Comparison of ENCODE assay signal across 21 mouse cellular contexts in genomic region chr10:77610221-77610961, GRCm38 (mm10). TPM values are rescaled to one million over a fixed set of nuclear protein-coding genes. Genes with fewer than 3 reads are reported as not detected.
A peak's percentile ranks its signal among the peaks of the same experiment; 100 is the strongest.
DNase-seq lines count a peak whose midpoint lies in the region; ATAC-seq and TF ChIP-seq lines count a peak whose summit lies in the region.
"Had no signal": no experiment of that assay in that cellular context is flagged by ENCODE, and none has a peak within 500 bp of the region (broad histone marks: within the 10 kb centered on the region; RNA-seq: fewer than 3 reads in every experiment).

No protein-coding gene starts in this region.

- H3K27ac ChIP-seq in hindbrain, postnatal 0 days, result no peak overlapping the region
- no peak overlapping the region for H3K27ac ChIP-seq in hindbrain, embryonic 12.5 days
- peak overlapping the region; percentile 17; the same call in 1 of the 2 replicates for H3K27ac ChIP-seq in ES-E14 (ENCODE audit: insufficient read depth, low read depth, low read length, poor library complexity, severe bottlenecking)
- H3K27ac ChIP-seq in liver, embryonic 13.5 days, result peak overlapping the region; percentile 45; the same call in 1 of the 2 replicates
- H3K27ac ChIP-seq: embryonic facial prominence, embryonic 15.5 days; liver, embryonic 14.5 days; neural tube, embryonic 12.5 days; stomach, embryonic 15.5 days had no signal

- H3K4me2 ChIP-seq in hindbrain, postnatal 0 days (ENCODE audit: low read depth, low read length), result no peak overlapping the region
- no peak overlapping the region for H3K4me2 ChIP-seq in hindbrain, embryonic 12.5 days (replicated peaks)
- no peak overlapping the region for H3K4me2 ChIP-seq in liver, embryonic 13.5 days
- H3K4me2 ChIP-seq: embryonic facial prominence, embryonic 15.5 days; neural tube, embryonic 12.5 days; stomach, embryonic 15.5 days had no signal

- DNase-seq in cerebellum, adult 11-12 months, result peak; percentile 69
- DNase-seq in cerebellum, adult 9-10 months, result no peak
- DNase-seq in hindbrain, postnatal 0 days (ENCODE audit: low spot score), result peak; percentile 37
- DNase-seq in ES-E14 (ENCODE audit: low read depth, low spot score), result no peak
- DNase-seq in liver, embryonic 13.5 days, result no peak
- DNase-seq in lung, postnatal 10 days, result no peak
- DNase-seq in retina, postnatal 1 day, result no peak
- DNase-seq: heart, adult 11 months; kidney, postnatal 14 days; layer of hippocampus, adult 9-11 months; lung, postnatal 4 days had no signal

- H3K9ac ChIP-seq in hindbrain, postnatal 0 days (replicated peaks; ENCODE audit: low read length), result 0 out of 2 replicates have a peak overlapping the region, but pooled peaks have one; percentile 13
- no peak overlapping the region for H3K9ac ChIP-seq in hindbrain, embryonic 12.5 days
- no peak overlapping the region for H3K9ac ChIP-seq in ES-E14 (ENCODE audit: insufficient read depth, low read depth, low read length, poor library complexity, severe bottlenecking)
- peak overlapping the region; percentile 26; the same call in 1 of the 2 replicates for H3K9ac ChIP-seq in liver, embryonic 13.5 days
- H3K9ac ChIP-seq: embryonic facial prominence, embryonic 15.5 days; liver, embryonic 14.5 days; neural tube, embryonic 12.5 days; stomach, embryonic 15.5 days had no signal

- no peak overlapping the region for H3K4me3 ChIP-seq in hindbrain, postnatal 0 days (ENCODE audit: low read length)
- no peak overlapping the region for H3K4me3 ChIP-seq in hindbrain, embryonic 12.5 days
- H3K4me3 ChIP-seq in ES-E14 (ENCODE audit: insufficient read depth in 1 of 2, low read depth in 1 of 2, low read length in 2 of 2, poor library complexity in 1 of 2, severe bottlenecking in 1 of 2), result no peak overlapping the region
- H3K4me3 ChIP-seq in liver, embryonic 13.5 days (replicated peaks), result no peak overlapping the region
- H3K4me3 ChIP-seq: embryonic facial prominence, embryonic 15.5 days; neural tube, embryonic 12.5 days; stomach, embryonic 15.5 days had no signal

- in situ Hi-C loops in ES-E14 (cut with MboI; ENCODE audit: low sequenced_read_pairs in 2 of 2, unreplicated experiment in 2 of 2), result no loop called here

- H3K27me3 ChIP-seq in hindbrain, postnatal 0 days (ENCODE audit: insufficient read depth, low read length), result no peaks in the 10 kb centered on the region
- no peaks in the 10 kb centered on the region for H3K27me3 ChIP-seq in hindbrain, embryonic 12.5 days
- no peaks in the 10 kb centered on the region for H3K27me3 ChIP-seq in liver, embryonic 13.5 days
- H3K27me3 ChIP-seq: embryonic facial prominence, embryonic 15.5 days; neural tube, embryonic 12.5 days; stomach, embryonic 15.5 days had no signal

- ATAC-seq in hindbrain, postnatal 0 days, result no peak
- no peak for ATAC-seq in hindbrain, embryonic 12.5 days (ENCODE audit: low FRiP score)
- ATAC-seq in liver, embryonic 13.5 days (ENCODE audit: low read depth), result no peak; the same call in 1 of the 2 replicates
- ATAC-seq: intestine, postnatal 0 days had no signal

- TF ChIP-seq CTCF in hindbrain, postnatal 0 days (IDR thresholded peaks at IDR 0.05; ENCODE audit: low read depth), result no peak

- peaks cover 29% of the 10 kb centered on the region; the same call in 1 of the 2 replicates for H3K36me3 ChIP-seq in hindbrain, postnatal 0 days (ENCODE audit: insufficient read depth, low read length)
- H3K36me3 ChIP-seq in hindbrain, embryonic 12.5 days, result peaks cover 61% of the 10 kb centered on the region
- H3K36me3 ChIP-seq in ES-E14 (ENCODE audit: control insufficient read depth, insufficient read depth, low read length, poor library complexity, severe bottlenecking), result peaks cover 39% of the 10 kb centered on the region
- peaks cover 75% of the 10 kb centered on the region for H3K36me3 ChIP-seq in liver, embryonic 13.5 days

- whole genome bisulfite sequencing in hindbrain, postnatal 0 days, result 85% methylated on average over 8 of the region's 8 CpGs
- 94% methylated on average over 8 of the region's 8 CpGs for WGBS in hindbrain, embryonic 12.5 days
- 70% methylated on average over 8 of the region's 8 CpGs for WGBS in liver, embryonic 13.5 days (ENCODE audit: insufficient replicate concordance)

- H3K9me3 ChIP-seq in hindbrain, postnatal 0 days (ENCODE audit: low read length), result no peaks in the 10 kb centered on the region
- no peaks in the 10 kb centered on the region for H3K9me3 ChIP-seq in hindbrain, embryonic 12.5 days (replicated peaks)
- H3K9me3 ChIP-seq in ES-E14 (ENCODE audit: control insufficient read depth, insufficient read depth, low read depth, low read length), result no peaks in the 10 kb centered on the region
- H3K9me3 ChIP-seq in liver, embryonic 13.5 days (replicated peaks), result no peaks in the 10 kb centered on the region
- H3K9me3 ChIP-seq: embryonic facial prominence, embryonic 15.5 days; neural tube, embryonic 12.5 days; stomach, embryonic 15.5 days had no signal

- H3K4me1 ChIP-seq in hindbrain, postnatal 0 days (ENCODE audit: insufficient read depth, low read length), result peaks cover 13% of the 10 kb centered on the region; the same call in 1 of the 2 replicates
- peaks cover 16% of the 10 kb centered on the region for H3K4me1 ChIP-seq in hindbrain, embryonic 12.5 days
- peaks cover 0 to 25% of the 10 kb centered on the region in 2 experiments; a peak in 3 of 4 replicates for H3K4me1 ChIP-seq in ES-E14 (ENCODE audit: control insufficient read depth in 2 of 2, insufficient read depth in 2 of 2, low read length in 2 of 2, poor library complexity in 1 of 2)
- H3K4me1 ChIP-seq in liver, embryonic 13.5 days (replicated peaks), result peaks cover 65% of the 10 kb centered on the region

TF ChIP-seq in ES-E14, 5 proteins besides CTCF, POLR2A, EP300 and RAD21:
- no peak for TF ChIP-seq HCFC1 (IDR thresholded peaks at IDR 0.05; ENCODE audit: borderline replicate concordance, insufficient read depth, low read length)

RNA-seq across cellular contexts. Expression of gene Gm49325, which starts 4.4 kb away (rescaled TPM):
- total RNA-seq in hindbrain, postnatal 0 days (2014; rRNA removed), result 4.0 TPM in 1 of 2 replicates, not detected in the other
- polyA plus RNA-seq in hindbrain, postnatal 0 days (2015; fragmentation: Nextera tagmentation; extraction: Ambion mirVana), result 11.1 and 12.8 TPM in 2 replicates
- polyA plus RNA-seq in hindbrain, embryonic 12.5 days (2016; fragmentation: Nextera tagmentation; extraction: Ambion mirVana), result 13.2 and 13.3 TPM in 2 replicates
- total RNA-seq in ES-E14 (2012; rRNA removed), result 1.7 and 5.4 TPM in 2 replicates
- 1.1 and 5.3 TPM in 2 replicates for polyA plus RNA-seq in liver, embryonic 13.5 days (2015; fragmentation: Nextera tagmentation; extraction: Ambion mirVana)
- total RNA-seq: hematopoietic stem cell, adult 5-6 weeks had no signal
- polyA plus RNA-seq: cortical plate, adult 2 months; forebrain, embryonic 11.5 days; heart, embryonic 14.5 days had no signal

RNA-seq across cellular contexts. Expression of gene Sumo3, which starts 4.5 kb away (rescaled TPM):
- total RNA-seq in hindbrain, postnatal 0 days (2014; rRNA removed), result 217 and 218 TPM in 2 replicates
- polyA plus RNA-seq in hindbrain, postnatal 0 days (2015; fragmentation: Nextera tagmentation; extraction: Ambion mirVana), result 330 and 348 TPM in 2 replicates
- polyA plus RNA-seq in hindbrain, embryonic 12.5 days (2016; fragmentation: Nextera tagmentation; extraction: Ambion mirVana), result 276 and 287 TPM in 2 replicates
- total RNA-seq in ES-E14 (2012; rRNA removed), result 139 and 148 TPM in 2 replicates
- polyA plus RNA-seq in liver, embryonic 13.5 days (2015; fragmentation: Nextera tagmentation; extraction: Ambion mirVana), result 118 and 127 TPM in 2 replicates

RNA-seq across cellular contexts. Expression of gene Ube2g2, which starts 11.7 kb away (rescaled TPM):
- total RNA-seq in hindbrain, postnatal 0 days (2014; rRNA removed), result 45.1 and 48.3 TPM in 2 replicates
- polyA plus RNA-seq in hindbrain, postnatal 0 days (2015; fragmentation: Nextera tagmentation; extraction: Ambion mirVana), result 65.8 and 73.8 TPM in 2 replicates
- 81.6 and 82.3 TPM in 2 replicates for polyA plus RNA-seq in hindbrain, embryonic 12.5 days (2016; fragmentation: Nextera tagmentation; extraction: Ambion mirVana)
- total RNA-seq in ES-E14 (2012; rRNA removed), result 21.2 and 32.7 TPM in 2 replicates
- 47.2 and 50.1 TPM in 2 replicates for polyA plus RNA-seq in liver, embryonic 13.5 days (2015; fragmentation: Nextera tagmentation; extraction: Ambion mirVana)

RNA-seq across cellular contexts. Expression of gene Pttg1ip, which starts 28.9 kb away (rescaled TPM):
- total RNA-seq in hindbrain, postnatal 0 days (2014; rRNA removed), result 85.9 and 94.0 TPM in 2 replicates
- 87.3 and 87.5 TPM in 2 replicates for polyA plus RNA-seq in hindbrain, postnatal 0 days (2015; fragmentation: Nextera tagmentation; extraction: Ambion mirVana)
- 77.2 and 78.8 TPM in 2 replicates for polyA plus RNA-seq in hindbrain, embryonic 12.5 days (2016; fragmentation: Nextera tagmentation; extraction: Ambion mirVana)
- 115 and 142 TPM in 2 replicates for total RNA-seq in ES-E14 (2012; rRNA removed)
- polyA plus RNA-seq in liver, embryonic 13.5 days (2015; fragmentation: Nextera tagmentation; extraction: Ambion mirVana), result 64.1 and 73.2 TPM in 2 replicates

Comparison
In these comparisons a context has a peak if more than half of its experiments do, and no peak if none do; other contexts are left out.
1. DNase-seq: peak in cerebellum, adult 11-12 months (single experiment) and hindbrain, postnatal 0 days (single experiment); none in cerebellum, adult 9-10 months (single experiment), ES-E14 (single experiment), liver, embryonic 13.5 days (single experiment), lung, postnatal 10 days (single experiment) and retina, postnatal 1 day (single experiment).
2. H3K9ac ChIP-seq: peak in hindbrain, postnatal 0 days (single experiment) and liver, embryonic 13.5 days (single experiment); none in hindbrain, embryonic 12.5 days (single experiment) and ES-E14 (single experiment).
3. H3K27ac ChIP-seq: peak in ES-E14 (single experiment) and liver, embryonic 13.5 days (single experiment); none in hindbrain, postnatal 0 days (single experiment) and hindbrain, embryonic 12.5 days (single experiment).